Mouse (Mus musculus): ENCODE results near the gene Ncam1. TPM values are rescaled to one million over a fixed set of nuclear protein-coding genes. Genes with fewer than 3 reads are reported as not detected.
A peak's percentile ranks its signal among the peaks of the same experiment; 100 is the strongest.

The Ncam1 gene
- polyA plus RNA-seq, 1 experiment from 2014 or later: 28.2 TPM

- H3K27me3 ChIP-seq: no peaks in the 10 kb centered on the region; the same call in 1 of the 2 replicates
- peak within 1 kb of the TSS; percentile 14 for H3K9ac ChIP-seq
- peak within 1 kb of the TSS; percentile 86 for H3K4me2 ChIP-seq
- no peaks in the 10 kb centered on the region for H3K36me3 ChIP-seq
- H3K4me1 ChIP-seq: peaks cover 9% of the 10 kb centered on the region
- under 1% methylated on average over 18 of the region's 18 CpGs for WGBS
- ATAC-seq (ENCODE audit: borderline replicate concordance, extremely low read depth, low FRiP score, low TSS enrichment): peak; percentile 91
- peak within 1 kb of the TSS; percentile 33 for H3K27ac ChIP-seq
- peak within 1 kb of the TSS; percentile 51 for H3K4me3 ChIP-seq
- H3K9me3 ChIP-seq: no peaks in the 10 kb centered on the region
These were observed 312.8 kb downstream of the Ncam1 start, which contains the start of gene Ttc12 for GRCm38 (mm10) chr9:49485892-49486311. Ttc12 (minus strand) TSS chr9:49486225.

GRCm38 (mm10) chr9:49485250-49485891 lies 313.4 kb downstream of the Ncam1 start:
- H3K4me2 ChIP-seq: peak overlapping the region; percentile 86
- no peaks in the 10 kb centered on the region for H3K36me3 ChIP-seq
- peak overlapping the region; percentile 14 for H3K9ac ChIP-seq
- ATAC-seq (ENCODE audit: borderline replicate concordance, extremely low read depth, low FRiP score, low TSS enrichment): peak; percentile 55; the same call in 1 of the 2 replicates
- 2% methylated on average over 21 of the region's 21 CpGs for WGBS
- H3K9me3 ChIP-seq: no peaks in the 10 kb centered on the region
- peak overlapping the region; percentile 51 for H3K4me3 ChIP-seq
- peak overlapping the region; percentile 33 for H3K27ac ChIP-seq
- H3K27me3 ChIP-seq: no peaks in the 10 kb centered on the region; the same call in 1 of the 2 replicates
- peaks cover 9% of the 10 kb centered on the region for H3K4me1 ChIP-seq

- Histone ChIP-seq H3K9ac (no peak overlapping the region), H3K9me3 (no peaks in the 10 kb centered on the region), H3K4me2 (no peak overlapping the region), H3K4me3 (no peak overlapping the region), H3K36me3 (no peaks in the 10 kb centered on the region), H3K27ac (no peak overlapping the region), H3K4me1 (peaks cover 5% of the 10 kb centered on the region; the same call in 1 of the 2 replicates), H3K27me3 (no peaks in the 10 kb centered on the region)
- 34% methylated on average over 10 of the region's 10 CpGs for WGBS
- ATAC-seq (ENCODE audit: borderline replicate concordance, extremely low read depth, low FRiP score, low TSS enrichment): no peak
These were observed 315.4 kb downstream of the Ncam1 start for GRCm38 (mm10) chr9:49483316-49483715.

GRCm38 (mm10) chr9:49472126-49472525 lies 326.6 kb downstream of the Ncam1 start:
- no peaks in the 10 kb centered on the region for H3K4me1 ChIP-seq
- H3K4me2 ChIP-seq: no peak overlapping the region
- no peaks in the 10 kb centered on the region for H3K27me3 ChIP-seq
- no peak overlapping the region for H3K9ac ChIP-seq
- no peaks in the 10 kb centered on the region for H3K36me3 ChIP-seq
- no peaks in the 10 kb centered on the region for H3K9me3 ChIP-seq
- no peak overlapping the region for H3K27ac ChIP-seq
- H3K4me3 ChIP-seq: no peak overlapping the region
- no peak for ATAC-seq (ENCODE audit: borderline replicate concordance, extremely low read depth, low FRiP score, low TSS enrichment)
- WGBS: 65% methylated on average over 11 of the region's 11 CpGs

GRCm38 (mm10) chr9:49470946-49471345 lies 327.8 kb downstream of the Ncam1 start:
- no peak overlapping the region for H3K9ac ChIP-seq
- ATAC-seq (ENCODE audit: borderline replicate concordance, extremely low read depth, low FRiP score, low TSS enrichment): no peak
- no peaks in the 10 kb centered on the region for H3K4me1 ChIP-seq
- no peak overlapping the region for H3K4me3 ChIP-seq
- no peaks in the 10 kb centered on the region for H3K27me3 ChIP-seq
- WGBS: 74% methylated on average over 6 of the region's 6 CpGs
- H3K4me2 ChIP-seq: no peak overlapping the region
- no peaks in the 10 kb centered on the region for H3K9me3 ChIP-seq
- H3K36me3 ChIP-seq: no peaks in the 10 kb centered on the region
- no peak overlapping the region for H3K27ac ChIP-seq

- H3K9me3 ChIP-seq: no peaks in the 10 kb centered on the region
- no peaks in the 10 kb centered on the region for H3K27me3 ChIP-seq
- no peak overlapping the region for H3K4me2 ChIP-seq
- H3K4me1 ChIP-seq: no peaks in the 10 kb centered on the region
- 91% methylated on average over 19 of the region's 19 CpGs for WGBS
- ATAC-seq (ENCODE audit: borderline replicate concordance, extremely low read depth, low FRiP score, low TSS enrichment): no peak
- H3K36me3 ChIP-seq: no peaks in the 10 kb centered on the region
- H3K27ac ChIP-seq: no peak overlapping the region
- no peak overlapping the region for H3K4me3 ChIP-seq
- no peak overlapping the region for H3K9ac ChIP-seq
These were observed 328.7 kb downstream of the Ncam1 start for GRCm38 (mm10) chr9:49470006-49470405.

GRCm38 (mm10) chr9:49456136-49456535 lies 342.6 kb downstream of the Ncam1 start:
- Histone ChIP-seq H3K9me3 (no peaks in the 10 kb centered on the region), H3K36me3 (no peaks in the 10 kb centered on the region), H3K4me3 (no peak overlapping the region), H3K4me2 (no peak overlapping the region), H3K27ac (no peak overlapping the region), H3K27me3 (no peaks in the 10 kb centered on the region), H3K9ac (no peak overlapping the region), H3K4me1 (no peaks in the 10 kb centered on the region)
- no peak for ATAC-seq (ENCODE audit: borderline replicate concordance, extremely low read depth, low FRiP score, low TSS enrichment)
- WGBS: 83% methylated on average over 3 of the region's 3 CpGs

- Histone ChIP-seq H3K9me3 (no peaks in the 10 kb centered on the region), H3K9ac (no peak overlapping the region), H3K4me3 (no peak overlapping the region), H3K27me3 (no peaks in the 10 kb centered on the region), H3K4me2 (no peak overlapping the region), H3K36me3 (no peaks in the 10 kb centered on the region), H3K27ac (no peak overlapping the region), H3K4me1 (no peaks in the 10 kb centered on the region)
- ATAC-seq (ENCODE audit: borderline replicate concordance, extremely low read depth, low FRiP score, low TSS enrichment): no peak
- WGBS: 82% methylated on average over 1 of the region's 1 CpGs
These were observed 346.3 kb downstream of the Ncam1 start for GRCm38 (mm10) chr9:49452396-49452795.

Measured in lung, embryonic 15.5 days (tissue).